Mouse (Mus musculus) testis, adult 2 months (tissue): ENCODE results near the gene Ube2o.

Experiments
- CTCF ChIP-seq: fragments of 200-500 bp; IDR thresholded peaks from 2 replicates; pipeline ENCODE4 v1.5.1; 2012; ENCODE audit warnings: low read depth, mild to moderate bottlenecking, inconsistent platforms, low read length, moderate library complexity; ENCODE audit not compliant: control insufficient read depth, insufficient read depth, insufficient replicate concordance
- POLR2A ChIP-seq: fragments of 200-500 bp; IDR thresholded peaks from 2 replicates; pipeline ENCODE4 v1.6.1; 2012; ENCODE audit warnings: low read depth, mild to moderate bottlenecking, inconsistent platforms, low read length, moderate library complexity; ENCODE audit not compliant: control insufficient read depth

- TF ChIP-seq POLR2A (no peak), CTCF (no peak)
Measured at GRCm38 (mm10) chr11:116537388-116537787, 43.9 kb downstream of the Ube2o start.
